Mouse (Mus musculus) thymus, adult 2 months (tissue): Measurements from ENCODE around the gene Farp2.

Experiments
- CTCF ChIP-seq: fragments of 200-500 bp; IDR thresholded peaks from 2 replicates; pipeline ENCODE4 v1.5.1; 2012; ENCODE audit warnings: mild to moderate bottlenecking, control low read depth, low read length, moderate library complexity, borderline replicate concordance; ENCODE audit not compliant: control insufficient read depth, poor library complexity, insufficient read depth; ENCODE audit errors: extremely low read depth
- POLR2A ChIP-seq: fragments of 200-500 bp; IDR thresholded peaks from 2 replicates; pipeline ENCODE4 v1.6.1; 2012; ENCODE audit warnings: mild to moderate bottlenecking, low read length, control low read depth, moderate library complexity; ENCODE audit not compliant: control insufficient read depth, poor library complexity, insufficient read depth; ENCODE audit errors: extremely low read depth

- no peak for TF ChIP-seq CTCF
- no peak for TF ChIP-seq POLR2A
Observed at GRCm38 (mm10) chr1:93475694-93476093, 36.2 kb upstream of the Farp2 start.
